Mouse (Mus musculus) cerebellum, adult 9-11 months (tissue): Measurements from ENCODE around the gene Sptlc2.

Source experiments
- DNase-seq: peaks from one replicate; pipeline ENCODE4 v3.0.0; 2022

Gene Sptlc2

DNA sequence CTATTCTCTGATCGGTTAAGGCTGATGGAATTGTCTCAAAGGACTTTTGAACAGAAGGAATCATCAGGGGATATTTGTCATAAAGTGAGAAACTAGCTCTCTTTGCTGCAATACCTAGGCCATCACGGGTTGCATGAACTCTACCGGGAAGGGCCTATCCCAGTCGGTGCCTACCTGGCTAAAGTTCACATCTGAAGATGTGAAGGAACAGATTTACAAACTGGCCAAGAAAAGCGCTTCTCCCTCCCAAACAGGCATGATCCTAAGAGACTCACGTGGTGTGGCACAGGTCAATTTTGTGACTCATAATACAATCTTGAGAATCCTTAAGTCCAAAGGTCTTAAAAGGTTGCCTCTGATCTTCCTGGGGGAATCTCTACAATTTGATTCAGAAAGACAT lies 6.2 kb upstream of the Sptlc2 start:
- no peak for DNase-seq

- DNase-seq = no peak
These were observed 5.4 kb upstream of the Sptlc2 start for GRCm38 (mm10) chr12:87393447-87394145.

- no peak for DNase-seq
These were observed 3.2 kb upstream of the Sptlc2 start for GRCm38 (mm10) chr12:87391355-87391754.

DNA sequence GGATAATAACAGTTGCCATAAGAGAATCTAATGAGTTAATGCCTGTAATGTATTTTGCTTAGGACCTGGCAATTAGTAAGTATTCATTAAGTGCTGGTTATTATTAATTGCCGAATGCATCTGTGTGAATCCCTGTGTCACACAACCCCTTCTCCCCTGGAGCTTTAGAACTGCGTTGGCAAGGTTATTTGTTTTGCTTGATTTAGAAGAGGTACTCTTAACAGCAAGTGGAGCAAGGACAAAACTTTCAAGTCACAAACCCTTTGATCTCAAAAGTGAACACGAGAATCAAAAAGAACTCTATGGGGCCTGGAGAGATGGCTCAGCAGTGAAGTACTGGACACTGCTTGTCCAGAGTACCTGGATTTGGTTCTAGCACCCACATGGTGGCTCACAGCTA lies 1.1 kb upstream of the Sptlc2 start:
- peak; percentile 28 for DNase-seq

- peak; percentile 70 for DNase-seq
These were observed 709 bp downstream of the Sptlc2 start for GRCm38 (mm10) chr12:87387171-87388121.

DNA sequence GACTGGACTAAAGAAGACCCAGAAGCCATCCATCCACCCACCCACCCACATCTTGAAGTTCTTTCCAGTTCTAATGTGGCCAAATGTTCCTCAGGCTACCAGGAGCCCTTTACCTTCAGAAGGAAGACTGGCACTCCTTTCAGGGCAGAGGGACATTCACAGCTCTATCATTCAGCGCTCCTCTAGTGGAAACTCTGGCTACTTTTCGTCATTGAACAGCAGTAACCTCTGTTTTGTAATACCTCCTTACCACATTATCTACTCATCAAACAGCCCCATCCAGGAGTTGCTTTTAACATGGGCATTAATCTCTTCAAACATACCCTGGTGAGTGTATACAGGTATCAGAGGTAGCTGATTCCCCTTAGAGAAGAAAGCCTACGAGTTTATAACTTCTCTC lies 3.1 kb downstream of the Sptlc2 start:
- no peak for DNase-seq

DNA sequence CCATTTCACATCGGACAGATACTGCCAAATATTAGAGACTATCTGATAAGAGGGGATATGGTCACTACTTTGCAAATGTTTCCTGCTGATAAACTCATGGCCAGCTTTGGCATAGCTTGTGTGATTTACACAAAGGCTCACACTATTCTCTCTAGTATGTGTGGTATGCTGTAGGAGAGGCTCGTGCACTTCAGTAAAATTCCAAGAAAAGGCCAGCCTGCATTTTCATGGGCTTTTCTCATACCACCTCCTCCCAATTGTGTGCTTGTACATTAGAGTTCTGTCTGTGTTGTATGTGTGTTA lies 6.8 kb downstream of the Sptlc2 start:
- no peak for DNase-seq

GRCm38 (mm10) chr12:87380586-87381379 lies 7.4 kb downstream of the Sptlc2 start:
- DNase-seq = no peak

DNA sequence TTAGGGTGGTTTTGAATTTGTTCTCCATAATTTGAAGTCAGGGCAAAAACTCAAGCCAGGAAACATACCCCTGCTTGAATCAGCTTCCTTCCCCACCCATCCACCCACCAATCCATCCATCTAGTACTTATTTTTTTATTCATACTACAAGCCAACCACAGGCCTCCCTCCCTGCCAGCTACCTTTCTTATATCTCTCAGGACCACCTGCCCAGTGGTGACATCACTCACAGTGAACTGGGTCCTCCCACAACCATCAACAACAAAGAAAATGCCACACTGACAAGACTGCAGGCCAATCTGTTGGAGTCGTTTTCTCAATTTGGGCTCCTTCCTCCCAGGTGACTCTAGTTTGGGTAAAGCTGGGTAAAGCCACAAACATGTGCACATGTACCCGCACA lies 8.7 kb downstream of the Sptlc2 start:
- no peak for DNase-seq

- DNase-seq = no peak
These were observed 14.0 kb downstream of the Sptlc2 start for GRCm38 (mm10) chr12:87374159-87374558.

DNA sequence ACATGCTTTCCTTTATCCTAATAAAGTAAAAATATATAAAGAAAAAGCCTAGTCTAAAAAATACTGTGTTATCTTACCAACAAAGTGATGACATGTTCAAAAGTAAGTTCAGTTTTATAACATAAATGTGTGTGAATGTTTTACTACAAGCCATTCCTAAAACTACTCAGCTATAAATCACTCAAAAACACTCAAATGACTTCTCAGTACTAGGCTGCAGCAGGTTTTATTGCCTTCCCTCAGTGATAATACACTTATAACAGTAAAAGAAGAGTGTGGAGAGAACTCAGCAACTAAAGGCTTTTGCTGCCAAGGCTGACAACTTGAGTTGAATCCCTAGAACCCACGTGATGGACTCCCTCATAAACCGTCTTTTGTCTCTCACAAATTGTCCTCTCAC lies 18.8 kb downstream of the Sptlc2 start:
- no peak for DNase-seq

- DNase-seq = no peak
These were observed 20.1 kb downstream of the Sptlc2 start for GRCm38 (mm10) chr12:87368092-87368491.

DNA sequence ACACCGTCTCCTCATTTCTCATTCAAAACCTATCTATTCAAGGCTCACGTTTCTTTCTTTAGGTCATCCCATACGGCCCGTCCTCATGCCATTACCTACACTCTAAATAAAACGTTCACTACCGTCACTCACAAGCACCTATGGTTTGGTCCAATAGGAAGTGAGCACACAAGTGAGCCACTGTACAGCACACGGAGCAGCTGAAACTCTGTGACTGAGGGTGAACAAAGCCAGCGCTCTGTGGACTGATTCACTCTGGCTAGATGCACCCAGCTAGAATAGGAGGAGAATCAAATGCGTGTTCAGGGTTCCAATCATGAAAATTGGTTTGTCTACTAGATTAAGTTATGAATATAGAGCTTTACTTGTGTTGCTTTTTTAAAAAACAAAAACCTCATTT lies 22.5 kb downstream of the Sptlc2 start:
- DNase-seq = no peak

DNA sequence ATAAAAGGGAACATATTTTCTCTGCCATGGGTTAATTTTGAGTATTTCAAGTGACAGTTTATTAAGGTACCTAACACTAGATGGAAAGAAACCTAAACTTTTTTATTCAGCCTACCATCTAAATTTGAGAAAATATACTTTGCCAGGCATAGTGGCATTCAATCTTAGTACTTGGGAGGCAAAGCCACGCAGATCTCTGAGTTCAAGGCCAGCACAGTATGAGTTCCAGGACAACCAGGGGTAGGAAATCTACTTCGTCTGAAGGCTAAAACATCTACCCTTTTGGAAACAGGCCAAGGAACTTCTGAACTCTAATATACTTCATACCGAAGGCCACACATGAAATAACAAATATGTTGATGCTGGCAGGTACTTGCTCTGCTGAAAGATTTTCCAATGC lies 26.0 kb downstream of the Sptlc2 start:
- no peak for DNase-seq

- no peak for DNase-seq
These were observed 40.1 kb downstream of the Sptlc2 start for GRCm38 (mm10) chr12:87348029-87348428.

- DNase-seq = no peak
These were observed 40.6 kb downstream of the Sptlc2 start for GRCm38 (mm10) chr12:87347511-87347910.

DNA sequence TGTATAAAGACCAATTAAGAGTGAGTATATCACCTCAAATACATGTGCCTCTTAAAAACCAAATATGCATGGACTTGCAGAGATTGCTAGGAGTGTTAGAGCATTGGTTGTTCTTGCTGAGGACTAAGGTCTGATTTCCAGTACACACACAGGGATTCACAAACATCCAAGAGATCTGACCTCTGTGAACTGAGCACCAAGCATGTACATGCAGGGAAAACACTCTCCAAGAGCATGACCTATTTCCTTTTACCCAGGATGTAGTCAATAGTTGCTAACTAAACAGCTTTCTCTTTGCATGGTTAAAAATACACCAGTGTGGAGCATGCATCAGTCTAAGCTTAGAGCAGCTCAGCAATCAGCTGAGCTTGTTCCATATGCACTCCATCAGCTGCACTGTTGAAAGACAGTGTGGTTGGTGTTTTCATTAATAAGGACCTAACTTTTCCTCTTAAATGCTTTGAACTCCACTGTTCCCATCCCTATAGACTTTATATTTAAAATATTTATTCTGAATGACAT lies 45.0 kb downstream of the Sptlc2 start:
- no peak for DNase-seq

- no peak for DNase-seq
These were observed 50.1 kb downstream of the Sptlc2 start for GRCm38 (mm10) chr12:87338082-87338481.

- DNase-seq = no peak
These were observed 53.3 kb downstream of the Sptlc2 start for GRCm38 (mm10) chr12:87334886-87335285.

DNA sequence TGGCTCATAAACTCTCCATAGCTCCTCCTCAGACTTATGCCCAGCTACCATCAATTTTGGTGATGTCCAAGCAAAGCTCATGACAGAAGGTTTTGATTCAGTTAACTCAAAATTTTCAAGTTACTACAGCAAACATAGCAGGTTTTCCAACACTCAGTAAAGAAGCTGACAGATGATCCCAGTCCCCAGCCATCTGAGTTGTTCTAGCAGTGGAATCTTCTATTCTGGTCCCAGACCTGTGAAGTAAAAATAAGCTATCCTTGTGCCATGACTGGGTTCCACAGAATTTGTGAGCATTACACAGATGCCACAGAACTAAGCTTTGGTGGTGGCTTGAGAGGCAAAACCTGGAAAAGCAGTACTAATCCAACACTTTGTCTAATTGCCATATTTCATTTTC lies 54.4 kb downstream of the Sptlc2 start:
- DNase-seq = no peak

DNA sequence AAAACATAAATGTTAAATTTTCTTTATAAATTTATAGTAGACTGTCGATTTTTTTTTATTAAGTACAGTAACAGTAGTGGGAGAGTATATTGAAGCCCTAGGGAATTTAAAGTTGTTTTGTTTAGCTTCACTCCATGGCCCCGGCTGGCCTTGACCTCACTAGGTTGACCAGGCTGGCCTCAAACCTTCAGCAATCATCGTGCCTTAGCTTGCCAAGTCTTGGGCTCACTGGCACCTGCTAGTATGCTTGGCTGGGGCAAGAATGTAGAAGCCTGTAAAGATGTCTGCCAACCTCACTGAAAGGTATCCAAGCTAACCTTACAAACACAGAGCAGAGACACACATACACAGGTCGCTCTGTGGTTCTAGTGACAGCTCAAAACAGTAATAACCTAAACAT lies 55.6 kb downstream of the Sptlc2 start:
- peak; percentile 14 for DNase-seq

- no peak for DNase-seq
These were observed 56.2 kb downstream of the Sptlc2 start for GRCm38 (mm10) chr12:87331908-87332307.

GRCm38 (mm10) chr12:87331053-87331456 lies 57.1 kb downstream of the Sptlc2 start:
- DNase-seq = no peak
